Mouse (Mus musculus) frontal cortex, adult (tissue): ENCODE results near the gene Adcy7.
A peak's percentile ranks its signal among the peaks of the same experiment; 100 is the strongest.

Experiments used
- ATAC-seq: cut with Nextera tagmentation; 2 replicates; pipeline ENCODE4 v1.9.2; 2017; ENCODE audit warnings: mild to moderate bottlenecking, moderate library complexity, mixed read lengths; ENCODE audit not compliant: low TSS enrichment

Gene Adcy7

GRCm38 (mm10) chr8:88330816-88331215 is 58.6 kb downstream of the Adcy7 start:
- no peak for ATAC-seq

GRCm38 (mm10) chr8:88334384-88334783 is 62.2 kb downstream of the Adcy7 start:
- no peak for ATAC-seq

- ATAC-seq, result no peak
These were observed 62.8 kb downstream of the Adcy7 start for GRCm38 (mm10) chr8:88334975-88335374.

- peak; percentile 65 for ATAC-seq
These were observed 67.0 kb downstream of the Adcy7 start for GRCm38 (mm10) chr8:88339221-88339620.

GRCm38 (mm10) chr8:88339887-88340695 is 67.9 kb downstream of the Adcy7 start:
- no peak for ATAC-seq

- 0 out of 2 replicates have a peak, but pooled peaks have one; percentile 16 for ATAC-seq
These were observed 69.8 kb downstream of the Adcy7 start for GRCm38 (mm10) chr8:88342026-88342425.

GRCm38 (mm10) chr8:88349046-88349445 is 76.8 kb downstream of the Adcy7 start:
- ATAC-seq, result no peak

GRCm38 (mm10) chr8:88357226-88357933 is 85.2 kb downstream of the Adcy7 start:
- ATAC-seq, result no peak

- no peak for ATAC-seq
These were observed 85.7 kb downstream of the Adcy7 start for GRCm38 (mm10) chr8:88357946-88358345.

GRCm38 (mm10) chr8:88359959-88360358 is 87.8 kb downstream of the Adcy7 start:
- ATAC-seq, result no peak

- peak; percentile 27; the same call in 1 of the 2 replicates for ATAC-seq
These were observed 89.0 kb downstream of the Adcy7 start for GRCm38 (mm10) chr8:88361044-88361707.

GRCm38 (mm10) chr8:88361708-88362428 is 89.7 kb downstream of the Adcy7 start, which contains the start of gene Brd7:
Gene Brd7 (minus strand): TSS chr8:88362194.
- ATAC-seq, result peak; percentile 83

- ATAC-seq, result peak; percentile 32; the same call in 1 of the 2 replicates
These were observed 90.4 kb downstream of the Adcy7 start for GRCm38 (mm10) chr8:88362446-88363150.

GRCm38 (mm10) chr8:88369221-88369620 is 97.0 kb downstream of the Adcy7 start:
- ATAC-seq, result no peak

GRCm38 (mm10) chr8:88369805-88370204 is 97.6 kb downstream of the Adcy7 start:
- no peak for ATAC-seq

GRCm38 (mm10) chr8:88371522-88371921 is 99.3 kb downstream of the Adcy7 start:
- ATAC-seq, result no peak

- no peak for ATAC-seq
These were observed 104.8 kb downstream of the Adcy7 start for GRCm38 (mm10) chr8:88376836-88377582.
